Mouse (Mus musculus): ENCODE measurements at regions not wholly inside any gene's neighbourhood (a gene's known extent, or its start where the extent isn't known, plus 50 kb on each side); places are given as distances from the start of the nearest gene placed in this dataset.
A peak's percentile ranks its signal among the peaks of the same experiment; 100 is the strongest.

GRCm38 (mm10) chr1:189105276-189105675 is 97.6 kb upstream of the Kctd3 start:
- H3K36me3 ChIP-seq (ENCODE audit: control insufficient read depth, insufficient read depth) = no peaks in the 10 kb centered on the region
- WGBS = 22% methylated on average over 4 of the region's 4 CpGs
- no peaks in the 10 kb centered on the region for H3K9me3 ChIP-seq (ENCODE audit: control insufficient read depth)
- no peak overlapping the region for H3K27ac ChIP-seq (ENCODE audit: low read depth, low read length)
- no peaks in the 10 kb centered on the region for H3K4me1 ChIP-seq (replicated peaks; ENCODE audit: control insufficient read depth, insufficient read depth, low read length)
- ATAC-seq = no peak
- no peaks in the 10 kb centered on the region for H3K27me3 ChIP-seq (replicated peaks; ENCODE audit: control insufficient read depth, insufficient read depth, low read length)
- no peak for TF ChIP-seq CTCF (IDR thresholded peaks at IDR 0.05; ENCODE audit: low read depth)
- no peak overlapping the region for H3K4me2 ChIP-seq (replicated peaks; ENCODE audit: low read depth)
- no peak overlapping the region for H3K4me3 ChIP-seq (ENCODE audit: low read depth, low read length)
- no peak overlapping the region for H3K9ac ChIP-seq (ENCODE audit: low read depth, low read length)

- no peaks in the 10 kb centered on the region for H3K36me3 ChIP-seq (ENCODE audit: control insufficient read depth, insufficient read depth)
- H3K4me3 ChIP-seq (ENCODE audit: low read depth, low read length) = no peak overlapping the region
- H3K9me3 ChIP-seq (ENCODE audit: control insufficient read depth) = no peaks in the 10 kb centered on the region
- TF ChIP-seq CTCF (IDR thresholded peaks at IDR 0.05; ENCODE audit: low read depth) = no peak
- H3K9ac ChIP-seq (ENCODE audit: low read depth, low read length) = no peak overlapping the region
- ATAC-seq = no peak
- no peaks in the 10 kb centered on the region for H3K4me1 ChIP-seq (replicated peaks; ENCODE audit: control insufficient read depth, insufficient read depth, low read length)
- 60% methylated on average over 3 of the region's 3 CpGs for WGBS
- H3K27ac ChIP-seq (ENCODE audit: low read depth, low read length) = no peak overlapping the region
- H3K27me3 ChIP-seq (replicated peaks; ENCODE audit: control insufficient read depth, insufficient read depth, low read length) = no peaks in the 10 kb centered on the region
- H3K4me2 ChIP-seq (replicated peaks; ENCODE audit: low read depth) = no peak overlapping the region
These were observed 95.1 kb upstream of the Kctd3 start for GRCm38 (mm10) chr1:189102781-189103180.

GRCm38 (mm10) chr1:189099121-189099520 is 91.5 kb upstream of the Kctd3 start:
- Histone ChIP-seq H3K4me1 (replicated peaks; ENCODE audit: control insufficient read depth, insufficient read depth, low read length) (no peaks in the 10 kb centered on the region), H3K9me3 (ENCODE audit: control insufficient read depth) (no peaks in the 10 kb centered on the region), H3K9ac (ENCODE audit: low read depth, low read length) (no peak overlapping the region), H3K27ac (ENCODE audit: low read depth, low read length) (no peak overlapping the region), H3K36me3 (ENCODE audit: control insufficient read depth, insufficient read depth) (no peaks in the 10 kb centered on the region), H3K4me2 (replicated peaks; ENCODE audit: low read depth) (no peak overlapping the region), H3K27me3 (replicated peaks; ENCODE audit: control insufficient read depth, insufficient read depth, low read length) (no peaks in the 10 kb centered on the region), H3K4me3 (ENCODE audit: low read depth, low read length) (no peak overlapping the region)
- ATAC-seq = no peak
- WGBS = 87% methylated on average over 2 of the region's 2 CpGs
- TF ChIP-seq CTCF (IDR thresholded peaks at IDR 0.05; ENCODE audit: low read depth) = peak; percentile 9; the same call in 1 of the 2 replicates

GRCm38 (mm10) chr1:189092819-189093218 is 85.2 kb upstream of the Kctd3 start:
- WGBS = 84% methylated on average over 3 of the region's 3 CpGs
- no peaks in the 10 kb centered on the region for H3K27me3 ChIP-seq (replicated peaks; ENCODE audit: control insufficient read depth, insufficient read depth, low read length)
- H3K9me3 ChIP-seq (ENCODE audit: control insufficient read depth) = no peaks in the 10 kb centered on the region
- TF ChIP-seq CTCF (IDR thresholded peaks at IDR 0.05; ENCODE audit: low read depth) = no peak
- H3K27ac ChIP-seq (ENCODE audit: low read depth, low read length) = no peak overlapping the region
- no peak overlapping the region for H3K4me3 ChIP-seq (ENCODE audit: low read depth, low read length)
- no peak overlapping the region for H3K9ac ChIP-seq (ENCODE audit: low read depth, low read length)
- H3K36me3 ChIP-seq (ENCODE audit: control insufficient read depth, insufficient read depth) = no peaks in the 10 kb centered on the region
- no peak overlapping the region for H3K4me2 ChIP-seq (replicated peaks; ENCODE audit: low read depth)
- no peaks in the 10 kb centered on the region for H3K4me1 ChIP-seq (replicated peaks; ENCODE audit: control insufficient read depth, insufficient read depth, low read length)
- ATAC-seq = no peak

- TF ChIP-seq CTCF (IDR thresholded peaks at IDR 0.05; ENCODE audit: low read depth) = no peak
- H3K9ac ChIP-seq (ENCODE audit: low read depth, low read length) = no peak overlapping the region
- H3K27me3 ChIP-seq (replicated peaks; ENCODE audit: control insufficient read depth, insufficient read depth, low read length) = no peaks in the 10 kb centered on the region
- peaks cover 7% of the 10 kb centered on the region; the same call in 1 of the 2 replicates for H3K9me3 ChIP-seq (ENCODE audit: control insufficient read depth)
- H3K4me1 ChIP-seq (replicated peaks; ENCODE audit: control insufficient read depth, insufficient read depth, low read length) = no peaks in the 10 kb centered on the region
- H3K36me3 ChIP-seq (ENCODE audit: control insufficient read depth, insufficient read depth) = no peaks in the 10 kb centered on the region
- no peak for ATAC-seq
- H3K4me2 ChIP-seq (replicated peaks; ENCODE audit: low read depth) = no peak overlapping the region
- WGBS = 83% methylated on average over 2 of the region's 2 CpGs
- no peak overlapping the region for H3K27ac ChIP-seq (ENCODE audit: low read depth, low read length)
- no peak overlapping the region for H3K4me3 ChIP-seq (ENCODE audit: low read depth, low read length)
These were observed 77.6 kb upstream of the Kctd3 start for GRCm38 (mm10) chr1:189085245-189085644.

- H3K4me1 ChIP-seq (replicated peaks; ENCODE audit: control insufficient read depth, insufficient read depth, low read length) = no peaks in the 10 kb centered on the region
- H3K27ac ChIP-seq (ENCODE audit: low read depth, low read length) = no peak overlapping the region
- H3K9me3 ChIP-seq (ENCODE audit: control insufficient read depth) = peaks cover 7% of the 10 kb centered on the region; the same call in 1 of the 2 replicates
- no peak overlapping the region for H3K9ac ChIP-seq (ENCODE audit: low read depth, low read length)
- no peaks in the 10 kb centered on the region for H3K36me3 ChIP-seq (ENCODE audit: control insufficient read depth, insufficient read depth)
- H3K4me3 ChIP-seq (ENCODE audit: low read depth, low read length) = no peak overlapping the region
- ATAC-seq = no peak
- WGBS = 50% methylated on average over 2 of the region's 2 CpGs
- TF ChIP-seq CTCF (IDR thresholded peaks at IDR 0.05; ENCODE audit: low read depth) = no peak
- no peak overlapping the region for H3K4me2 ChIP-seq (replicated peaks; ENCODE audit: low read depth)
- no peaks in the 10 kb centered on the region for H3K27me3 ChIP-seq (replicated peaks; ENCODE audit: control insufficient read depth, insufficient read depth, low read length)
These were observed 73.6 kb upstream of the Kctd3 start for GRCm38 (mm10) chr1:189081267-189081666.

- Histone ChIP-seq H3K4me2 (replicated peaks; ENCODE audit: low read depth) (no peak overlapping the region), H3K9ac (ENCODE audit: low read depth, low read length) (0 out of 2 replicates have a peak overlapping the region, but pooled peaks have one; percentile 7), H3K4me1 (replicated peaks; ENCODE audit: control insufficient read depth, insufficient read depth, low read length) (no peaks in the 10 kb centered on the region), H3K36me3 (ENCODE audit: control insufficient read depth, insufficient read depth) (no peaks in the 10 kb centered on the region), H3K27ac (ENCODE audit: low read depth, low read length) (no peak overlapping the region), H3K4me3 (ENCODE audit: low read depth, low read length) (no peak overlapping the region), H3K27me3 (replicated peaks; ENCODE audit: control insufficient read depth, insufficient read depth, low read length) (no peaks in the 10 kb centered on the region), H3K9me3 (ENCODE audit: control insufficient read depth) (peaks cover 7% of the 10 kb centered on the region; the same call in 1 of the 2 replicates)
- TF ChIP-seq CTCF (IDR thresholded peaks at IDR 0.05; ENCODE audit: low read depth) = peak; percentile 88
- WGBS = 20% methylated on average over 9 of the region's 9 CpGs
- peak; percentile 53; the same call in 1 of the 2 replicates for ATAC-seq
These were observed 73.2 kb upstream of the Kctd3 start for GRCm38 (mm10) chr1:189080797-189081196.
